Mouse (Mus musculus) CH12.LX (cell line): Measurements from ENCODE around the gene Lrrc23. TPM values are rescaled to one million over a fixed set of nuclear protein-coding genes. Genes with fewer than 3 reads are reported as not detected.

Source experiments
- DNase-seq: peaks from one replicate; pipeline ENCODE4 v3.0.0-alpha.2; 2013; ENCODE audit errors: extremely low read depth
- H3K27ac ChIP-seq: 2 replicates; pipeline ENCODE4 v1.5.1; 2012; ENCODE audit warnings: low read depth, mild to moderate bottlenecking, control low read depth, moderate library complexity; ENCODE audit not compliant: insufficient read depth
- H3K27me3 ChIP-seq: replicated peaks from 2 replicates; pipeline ENCODE3; 2012; ENCODE audit warnings: inconsistent platforms
- H3K36me3 ChIP-seq, 2 experiments: replicated peaks in 1 of 2; 2 replicates each; pipeline versions ENCODE3 to v1.6.1; 2012; ENCODE audit warnings: inconsistent platforms in 1 of 2, low read length in 1 of 2, mild to moderate bottlenecking in 1 of 2, mixed read lengths in 1 of 2, moderate library complexity in 1 of 2; ENCODE audit not compliant: control insufficient read depth in 1 of 2, insufficient read depth in 1 of 2
- H3K4me1 ChIP-seq, 2 experiments: 2 replicates each; pipeline ENCODE4 v1.6.1; 2012; ENCODE audit warnings: inconsistent platforms in 1 of 2, moderate library complexity in 1 of 2; ENCODE audit not compliant: insufficient read depth in 2 of 2, control insufficient read depth in 1 of 2
- H3K4me2 ChIP-seq: 2 replicates; pipeline ENCODE4 v1.6.1; 2012; ENCODE audit warnings: low read depth, mild to moderate bottlenecking, control low read depth; ENCODE audit not compliant: poor library complexity, insufficient read depth, severe bottlenecking
- H3K4me3 ChIP-seq, 3 experiments: fragments of 150-350 bp in 1 of 3; sonication (generic) in 1 of 3; replicated peaks in 1 of 3; 2 replicates each; pipeline versions ENCODE3 to v1.5.1; 2011 to 2012; ENCODE audit warnings: low read depth in 2 of 3, low read length in 2 of 3, mild to moderate bottlenecking in 2 of 3, moderate library complexity in 2 of 3, control low read depth in 1 of 3, improper control_type of control experiment in 1 of 3, inconsistent platforms in 1 of 3, mixed read lengths in 1 of 3; ENCODE audit not compliant: poor library complexity in 1 of 3
- H3K79me2 ChIP-seq: replicated peaks from 2 replicates; pipeline ENCODE4 v1.6.1; 2012; ENCODE audit warnings: mild to moderate bottlenecking, moderate library complexity; ENCODE audit not compliant: control insufficient read depth, poor library complexity, insufficient read depth, severe bottlenecking; ENCODE audit errors: extremely low read depth
- H3K9ac ChIP-seq: 2 replicates; pipeline ENCODE4 v1.6.1; 2012; ENCODE audit warnings: low read depth, mild to moderate bottlenecking, control low read depth, moderate library complexity; ENCODE audit not compliant: insufficient read depth
- H3K9me3 ChIP-seq: replicated peaks from 2 replicates; pipeline ENCODE3; 2012; ENCODE audit warnings: low read length, inconsistent platforms, mixed read lengths
- BHLHE40 ChIP-seq: IDR thresholded peaks from 2 replicates; pipeline ENCODE4 v1.6.1; 2011; ENCODE audit warnings: mild to moderate bottlenecking, low read depth, low read length, improper control_type of control experiment
- CTCF ChIP-seq, 2 experiments: IDR thresholded peaks in 1 of 2; conservative IDR thresholded peaks in 1 of 2; 2 replicates each; pipeline ENCODE4 v1.5.1; 2011 to 2012; ENCODE audit warnings: low read depth in 2 of 2, low read length in 2 of 2, improper control_type of control experiment in 1 of 2, inconsistent platforms in 1 of 2, mild to moderate bottlenecking in 1 of 2, moderate library complexity in 1 of 2
- E2F4 ChIP-seq: IDR thresholded peaks from 2 replicates; pipeline ENCODE4 v1.6.1; 2011; ENCODE audit warnings: low read depth, low read length, improper control_type of control experiment; ENCODE audit not compliant: insufficient replicate concordance
- ELF1 ChIP-seq: IDR thresholded peaks from 2 replicates; pipeline ENCODE4 v1.6.1; 2014; ENCODE audit warnings: low read depth, mild to moderate bottlenecking, inconsistent platforms, low read length, improper control_type of control experiment
- EP300 ChIP-seq: IDR thresholded peaks from 2 replicates; pipeline ENCODE4 v1.6.1; 2011; ENCODE audit warnings: low read length, improper control_type of control experiment
- ETS1 ChIP-seq: conservative IDR thresholded peaks from 2 replicates; pipeline ENCODE4 v1.6.1; 2012; ENCODE audit warnings: low read depth, mild to moderate bottlenecking, inconsistent platforms, low read length, improper control_type of control experiment, moderate library complexity
- GABPA ChIP-seq: IDR thresholded peaks from 2 replicates; pipeline ENCODE4 v1.6.1; 2012; ENCODE audit warnings: low read depth, low read length, improper control_type of control experiment, inconsistent platforms; ENCODE audit not compliant: insufficient replicate concordance
- IRF4 ChIP-seq: IDR thresholded peaks from 2 replicates; pipeline ENCODE4 v1.6.1; 2014; ENCODE audit warnings: low read depth, mild to moderate bottlenecking, inconsistent platforms, low read length, improper control_type of control experiment
- JUN ChIP-seq: IDR thresholded peaks from 2 replicates; pipeline ENCODE4 v1.6.1; 2011; ENCODE audit warnings: low read depth, mild to moderate bottlenecking, low read length, improper control_type of control experiment, moderate library complexity; ENCODE audit not compliant: insufficient read depth
- JUND ChIP-seq: conservative IDR thresholded peaks from 2 replicates; pipeline ENCODE4 v1.6.1; 2011; ENCODE audit warnings: low read depth, low read length, improper control_type of control experiment
- MAFK ChIP-seq: IDR thresholded peaks from 2 replicates; pipeline ENCODE4 v1.6.1; 2011; ENCODE audit warnings: low read length, improper control_type of control experiment; ENCODE audit not compliant: insufficient replicate concordance
- MEF2A ChIP-seq: IDR thresholded peaks from 2 replicates; pipeline ENCODE4 v1.6.1; 2014; ENCODE audit warnings: low read depth, mild to moderate bottlenecking, inconsistent platforms, low read length, improper control_type of control experiment, borderline replicate concordance
- MXI1 ChIP-seq: IDR thresholded peaks from 2 replicates; pipeline ENCODE4 v1.6.1; 2011; ENCODE audit warnings: mild to moderate bottlenecking, low read depth, low read length, improper control_type of control experiment
- MYC ChIP-seq: IDR thresholded peaks from 2 replicates; pipeline ENCODE4 v1.6.1; 2011; ENCODE audit warnings: low read depth, mild to moderate bottlenecking, improper control_type of control experiment, low read length
- NELFE ChIP-seq: IDR thresholded peaks from 2 replicates; pipeline ENCODE4 v1.6.1; 2011; ENCODE audit warnings: low read depth, low read length, improper control_type of control experiment
- POLR2A ChIP-seq: IDR thresholded peaks from 2 replicates; pipeline ENCODE4 v1.6.1; 2011; ENCODE audit warnings: low read depth, mild to moderate bottlenecking, improper control_type of control experiment, low read length
- POLR2AphosphoS2 ChIP-seq: IDR thresholded peaks from 2 replicates; pipeline ENCODE4 v1.6.1; 2011; ENCODE audit warnings: low read depth, low read length, improper control_type of control experiment
- RAD21 ChIP-seq: IDR thresholded peaks from 2 replicates; pipeline ENCODE4 v1.6.1; 2011; ENCODE audit warnings: low read depth, mild to moderate bottlenecking, low read length, improper control_type of control experiment, moderate library complexity
- RCOR1 ChIP-seq: conservative IDR thresholded peaks from 2 replicates; pipeline ENCODE4 v1.6.1; 2012; ENCODE audit warnings: low read depth, mild to moderate bottlenecking, inconsistent platforms, low read length, improper control_type of control experiment
- SIN3A ChIP-seq: IDR thresholded peaks from 2 replicates; pipeline ENCODE4 v1.6.1; 2012; ENCODE audit warnings: low read length, improper control_type of control experiment, inconsistent platforms
- TBP ChIP-seq: conservative IDR thresholded peaks from 2 replicates; pipeline ENCODE4 v1.6.1; 2011; ENCODE audit warnings: low read depth, low read length, improper control_type of control experiment
- UBTF ChIP-seq: IDR thresholded peaks from 2 replicates; pipeline ENCODE4 v1.6.1; 2012; ENCODE audit warnings: low read depth, mild to moderate bottlenecking, inconsistent platforms, low read length, improper control_type of control experiment, moderate library complexity
- USF1 ChIP-seq: IDR thresholded peaks from 2 replicates; pipeline ENCODE4 v1.6.1; 2014; ENCODE audit warnings: low read depth, mild to moderate bottlenecking, inconsistent platforms, low read length, improper control_type of control experiment
- ZC3H11A ChIP-seq: IDR thresholded peaks from 2 replicates; pipeline ENCODE4 v1.6.1; 2012; ENCODE audit warnings: low read depth, mild to moderate bottlenecking, inconsistent platforms, low read length, improper control_type of control experiment
- ZMIZ1 ChIP-seq: IDR thresholded peaks from 2 replicates; pipeline ENCODE4 v1.6.1; 2012; ENCODE audit warnings: low read depth, mild to moderate bottlenecking, inconsistent platforms, low read length, improper control_type of control experiment
- dilution Hi-C: fragments of 300-500 bp; cut with MboI; formaldehyde crosslinking; loops from 2 replicates; pipeline ENCODE4 v1.14.3; 2020; ENCODE audit warnings: low sequenced_read_pairs; ENCODE audit not compliant: extremely low pct_unique_long_range_greater_than_20kb, extremely low pct_ligation_motif_present
- in situ Hi-C: fragments of 300-500 bp; cut with MboI; formaldehyde crosslinking; loops from 3 replicates; pipeline ENCODE4 v1.14.3; 2019; ENCODE audit warnings: low sequenced_read_pairs, low pct_ligation_motif_present, low pct_unique_long_range_greater_than_20kb, mixed read lengths
- polyA plus RNA-seq: library from polyadenylated mRNA; unstranded; fragments of >175 nt; gene quantifications from 2 replicates; pipeline ENCODE4 v1.2.1, GENCODE M21; 2012; ENCODE audit warnings: low read depth; ENCODE audit not compliant: insufficient read length
- total RNA-seq, 2 experiments: library from RNA; depleted of rRNA; stranded (reverse); fragments of 300-350 nt in 1 of 2; fragments of >200 nt in 1 of 2; gene quantifications; 2 replicates each; pipeline ENCODE4 v1.2.3; 2012 to 2014

Gene Lrrc23
- total and polyA plus RNA-seq, 3 experiments = 0.20 TPM; not detected in 2

GRCm38 (mm10) chr6:124786756-124787420 is 7.4 kb upstream of the Lrrc23 start:
- H3K9me3 ChIP-seq = no peaks in the 10 kb centered on the region
- TF ChIP-seq SIN3A (no peak), EP300 (no peak), JUN (no peak), NELFE (0 out of 2 replicates have a peak, but pooled peaks have one; percentile 42), RAD21 (no peak), E2F4 (no peak), BHLHE40 (peak; percentile 41), TBP (peak; percentile 85), ZMIZ1 (0 out of 2 replicates have a peak, but pooled peaks have one; percentile 31), CTCF (conservative IDR thresholded peaks at IDR 0.05 in 1 of 2, IDR thresholded peaks at IDR 0.05 in 1 of 2; ENCODE audit: low read depth in 2 of 2, low read length in 2 of 2) (no peak), POLR2A (peak; percentile 75), RCOR1 (no peak), MXI1 (peak; percentile 55; the same call in 1 of the 2 replicates), MEF2A (peak; percentile 19; the same call in 1 of the 2 replicates), ETS1 (no peak), ZC3H11A (no peak), MAFK (no peak), POLR2AphosphoS2 (no peak), JUND (no peak), IRF4 (no peak), GABPA (no peak), MYC (no peak), UBTF (no peak), ELF1 (peak; percentile 39; the same call in 1 of the 2 replicates), USF1 (no peak)
- TF ChIP-seq, all 38 proteins: peak for 8
- peak; percentile 76 for DNase-seq
- H3K79me2 ChIP-seq = no peaks in the 10 kb centered on the region
- peak overlapping the region; percentile 53 for H3K9ac ChIP-seq
- peaks cover 7 to 22% of the 10 kb centered on the region in 2 experiments; a peak in 3 of 4 replicates for H3K4me1 ChIP-seq
- no peak overlapping the region for H3K27ac ChIP-seq
- dilution Hi-C loops = no loop called here
- H3K4me3 ChIP-seq = peak overlapping the region in 2 of 3 experiments; percentile 42 to 50
- no peaks in the 10 kb centered on the region for H3K27me3 ChIP-seq
- peaks cover 0 to 9% of the 10 kb centered on the region in 2 experiments for H3K36me3 ChIP-seq
- no peak overlapping the region; the same call in 1 of the 2 replicates for H3K4me2 ChIP-seq
- in situ Hi-C loops = no loop called here
